ENCODE assay signal across 8 mouse cellular contexts in genomic region chr16:64852441-64852871, GRCm38 (mm10). TPM values are rescaled to one million over a fixed set of nuclear protein-coding genes. Genes with fewer than 3 reads are reported as not detected.
DNase-seq lines count a peak whose midpoint lies in the region; ATAC-seq and TF ChIP-seq lines count a peak whose summit lies in the region.

No protein-coding gene starts in this region.

- H3K27me3 ChIP-seq in heart, embryonic 13.5 days (replicated peaks): no peaks in the 10 kb centered on the region
- H3K27me3 ChIP-seq in kidney, postnatal 0 days (ENCODE audit: insufficient read depth, low read length): no peaks in the 10 kb centered on the region
- no peaks in the 10 kb centered on the region for H3K27me3 ChIP-seq in liver, embryonic 13.5 days
- H3K27me3 ChIP-seq in splenic B cell, adult 2 months (ENCODE audit: control insufficient read depth, insufficient read depth, low read length, poor library complexity, severe bottlenecking): peaks cover 3% of the 10 kb centered on the region; the same call in 1 of the 2 replicates

- H3K27ac ChIP-seq in embryonic fibroblast, embryonic 13.5 days (ENCODE audit: insufficient read depth, low read length): peak overlapping the region; percentile 90
- H3K27ac ChIP-seq in heart, embryonic 13.5 days (replicated peaks): peak overlapping the region; percentile 99
- H3K27ac ChIP-seq in kidney, postnatal 0 days: peak overlapping the region; percentile 95
- peak overlapping the region; percentile 97 for H3K27ac ChIP-seq in liver, embryonic 13.5 days

- under 1% methylated on average over 33 of the region's 53 CpGs for WGBS in heart, embryonic 13.5 days
- under 1% methylated on average over 29 of the region's 53 CpGs for WGBS in kidney, postnatal 0 days
- under 1% methylated on average over 47 of the region's 53 CpGs for WGBS in liver, embryonic 13.5 days (ENCODE audit: insufficient replicate concordance)

- no peak for TF ChIP-seq CTCF in embryonic fibroblast, embryonic 13.5 days (IDR thresholded peaks at IDR 0.05; ENCODE audit: borderline replicate concordance, insufficient read depth, low read length)
- TF ChIP-seq CTCF in kidney, postnatal 0 days (IDR thresholded peaks at IDR 0.05; ENCODE audit: low read depth): no peak

- DNase-seq in layer of hippocampus, adult 11-12 months (ENCODE audit: low spot score): peak; percentile 24
- no peak for DNase-seq in layer of hippocampus, adult 9-10 months (ENCODE audit: low spot score)
- peak; percentile 40 for DNase-seq in kidney, postnatal 0 days (ENCODE audit: low spot score)
- peak; percentile 38 for DNase-seq in liver, embryonic 13.5 days
- peak; percentile 59 for DNase-seq in naive thymus-derived CD4-positive, alpha-beta T cell, adult 2 months (ENCODE audit: low read depth)
- peak; percentile 44 for DNase-seq in splenic B cell, adult 2 months (ENCODE audit: low read depth, low spot score)

- peak; percentile 43 for ATAC-seq in heart, embryonic 13.5 days (ENCODE audit: extremely low read depth, insufficient number of reproducible peaks, low FRiP score, low TSS enrichment)
- ATAC-seq in kidney, postnatal 0 days (replicated peaks; ENCODE audit: low FRiP score, low read depth): peak; percentile 3
- ATAC-seq in liver, embryonic 13.5 days (ENCODE audit: low read depth): peak; percentile 27

- TF ChIP-seq POLR2A in embryonic fibroblast, embryonic 13.5 days (IDR thresholded peaks at IDR 0.05; ENCODE audit: low read depth, low read length): no peak

- H3K4me3 ChIP-seq in embryonic fibroblast, embryonic 13.5 days (ENCODE audit: insufficient read depth, low read length): peak overlapping the region; percentile 88
- peak overlapping the region; percentile 95 for H3K4me3 ChIP-seq in heart, embryonic 13.5 days
- peak overlapping the region; percentile 87 for H3K4me3 ChIP-seq in kidney, postnatal 0 days (replicated peaks; ENCODE audit: low read depth, low read length)
- H3K4me3 ChIP-seq in liver, embryonic 13.5 days (replicated peaks): peak overlapping the region; percentile 95

- peak overlapping the region; percentile 97 for H3K9ac ChIP-seq in heart, embryonic 13.5 days
- peak overlapping the region; percentile 94 for H3K9ac ChIP-seq in kidney, postnatal 0 days (ENCODE audit: low read depth, low read length)
- peak overlapping the region; percentile 94 for H3K9ac ChIP-seq in liver, embryonic 13.5 days

- peaks cover 34% of the 10 kb centered on the region for H3K36me3 ChIP-seq in heart, embryonic 13.5 days
- H3K36me3 ChIP-seq in kidney, postnatal 0 days (ENCODE audit: insufficient read depth, low read length): peaks cover 15% of the 10 kb centered on the region
- H3K36me3 ChIP-seq in liver, embryonic 13.5 days: peaks cover 27% of the 10 kb centered on the region
- peaks cover 13% of the 10 kb centered on the region for H3K36me3 ChIP-seq in splenic B cell, adult 2 months (ENCODE audit: control insufficient read depth, insufficient read depth, low read length, poor library complexity, severe bottlenecking)

- H3K4me1 ChIP-seq in embryonic fibroblast, embryonic 13.5 days (ENCODE audit: control insufficient read depth, insufficient read depth, low read length): peaks cover 2% of the 10 kb centered on the region; the same call in 1 of the 2 replicates
- peaks cover 29% of the 10 kb centered on the region for H3K4me1 ChIP-seq in heart, embryonic 13.5 days
- peaks cover 6% of the 10 kb centered on the region; the same call in 1 of the 2 replicates for H3K4me1 ChIP-seq in kidney, postnatal 0 days (replicated peaks; ENCODE audit: insufficient read depth, low read length)
- peaks cover 26% of the 10 kb centered on the region for H3K4me1 ChIP-seq in liver, embryonic 13.5 days (replicated peaks)

- peak overlapping the region; percentile 76 for H3K4me2 ChIP-seq in heart, embryonic 13.5 days
- peak overlapping the region; percentile 61 for H3K4me2 ChIP-seq in kidney, postnatal 0 days (ENCODE audit: low read length)
- peak overlapping the region; percentile 80 for H3K4me2 ChIP-seq in liver, embryonic 13.5 days

- no peaks in the 10 kb centered on the region for H3K9me3 ChIP-seq in heart, embryonic 13.5 days
- H3K9me3 ChIP-seq in kidney, postnatal 0 days (replicated peaks; ENCODE audit: low read length): no peaks in the 10 kb centered on the region
- H3K9me3 ChIP-seq in liver, embryonic 13.5 days (replicated peaks): no peaks in the 10 kb centered on the region

RNA-seq across cellular contexts. Expression of gene Cggbp1, which starts 0.7 kb away (rescaled TPM):
- 80.7 and 103 TPM in 2 replicates for polyA plus RNA-seq in embryonic fibroblast, embryonic 13.5 days (2011; ENCODE audit: insufficient read length, low read depth, missing spikeins)
- polyA plus RNA-seq in heart, embryonic 13.5 days (2015; fragmentation: Nextera tagmentation; extraction: Ambion mirVana): 42.7 and 44.0 TPM in 2 replicates
- 64.2 and 66.4 TPM in 2 replicates for polyA plus RNA-seq in kidney, postnatal 0 days (2015; fragmentation: Nextera tagmentation; extraction: Ambion mirVana)
- polyA plus RNA-seq in liver, embryonic 13.5 days (2015; fragmentation: Nextera tagmentation; extraction: Ambion mirVana): 23.2 and 30.7 TPM in 2 replicates

RNA-seq across cellular contexts. Expression of gene Zfp654, which starts 1.0 kb away (rescaled TPM):
- 7.9 and 9.7 TPM in 2 replicates for polyA plus RNA-seq in embryonic fibroblast, embryonic 13.5 days (2011; ENCODE audit: insufficient read length, low read depth, missing spikeins)
- polyA plus RNA-seq in heart, embryonic 13.5 days (2015; fragmentation: Nextera tagmentation; extraction: Ambion mirVana): 4.4 and 5.1 TPM in 2 replicates
- 5.1 TPM in 2 replicates for polyA plus RNA-seq in kidney, postnatal 0 days (2015; fragmentation: Nextera tagmentation; extraction: Ambion mirVana)
- 2.4 and 3.3 TPM in 2 replicates for polyA plus RNA-seq in liver, embryonic 13.5 days (2015; fragmentation: Nextera tagmentation; extraction: Ambion mirVana)
